Mouse (Mus musculus) MEL (cell line): ENCODE measurements around the gene Sacs. TPM values are rescaled to one million over a fixed set of nuclear protein-coding genes. Genes with fewer than 3 reads are reported as not detected.

ENCODE experiments used
- DNase-seq: peaks from one replicate; pipeline ENCODE4 v3.0.0; 2011; ENCODE audit warnings: low read depth, low spot score
- H3K27ac ChIP-seq: 2 replicates; pipeline ENCODE4 v1.5.1; 2012; ENCODE audit warnings: low read depth, mild to moderate bottlenecking, control low read depth, low read length, moderate library complexity; ENCODE audit not compliant: control insufficient read depth
- H3K27me3 ChIP-seq, 2 experiments: fragments of 150-350 bp in 1 of 2; sonication (generic) in 1 of 2; 2 replicates each; pipeline ENCODE4 v1.6.1; 2012; ENCODE audit warnings: low read length in 2 of 2, mild to moderate bottlenecking in 2 of 2, improper control_type of control experiment in 1 of 2, moderate library complexity in 1 of 2; ENCODE audit not compliant: insufficient read depth in 2 of 2, control insufficient read depth in 1 of 2
- H3K36me3 ChIP-seq, 2 experiments: 2 replicates each; pipeline ENCODE4 v1.6.1; 2012 to 2014; ENCODE audit warnings: low read length in 2 of 2, improper control_type of control experiment in 1 of 2, inconsistent platforms in 1 of 2, mild to moderate bottlenecking in 1 of 2; ENCODE audit not compliant: insufficient read depth in 2 of 2, control insufficient read depth in 1 of 2
- H3K4me1 ChIP-seq, 2 experiments: fragments of 150-350 bp in 1 of 2; sonication (generic) in 1 of 2; 2 replicates each; pipeline ENCODE4 v1.6.1; 2012; ENCODE audit warnings: low read length in 2 of 2, improper control_type of control experiment in 1 of 2, mild to moderate bottlenecking in 1 of 2; ENCODE audit not compliant: insufficient read depth in 2 of 2, control insufficient read depth in 1 of 2
- H3K4me3 ChIP-seq, 2 experiments: fragments of 150-350 bp in 1 of 2; sonication (generic) in 1 of 2; 2 replicates each; pipeline ENCODE4 v1.5.1; 2012; ENCODE audit warnings: low read depth in 2 of 2, low read length in 2 of 2, mild to moderate bottlenecking in 2 of 2, moderate library complexity in 2 of 2, control low read depth in 1 of 2, improper control_type of control experiment in 1 of 2; ENCODE audit not compliant: control insufficient read depth in 1 of 2, insufficient read depth in 1 of 2
- H3K79me2 ChIP-seq: 2 replicates; pipeline ENCODE4 v1.6.1; 2012; ENCODE audit warnings: mild to moderate bottlenecking, low read length, moderate library complexity; ENCODE audit not compliant: control insufficient read depth, poor library complexity, insufficient read depth
- H3K9ac ChIP-seq: 2 replicates; pipeline ENCODE4 v1.6.1; 2012; ENCODE audit warnings: low read depth, mild to moderate bottlenecking, control low read depth, low read length, moderate library complexity; ENCODE audit not compliant: control insufficient read depth, poor library complexity, severe bottlenecking
- H3K9me3 ChIP-seq: fragments of 150-350 bp; sonication (generic); replicated peaks from 2 replicates; pipeline ENCODE4 v1.6.1; 2012; ENCODE audit warnings: mild to moderate bottlenecking, low read length, improper control_type of control experiment, moderate library complexity; ENCODE audit not compliant: insufficient read depth
- BHLHE40 ChIP-seq: IDR thresholded peaks from 2 replicates; pipeline ENCODE4 v1.6.1; 2012; ENCODE audit warnings: low read depth, mild to moderate bottlenecking, inconsistent platforms, low read length, improper control_type of control experiment, borderline replicate concordance
- CTCF ChIP-seq, 3 experiments: IDR thresholded peaks in 2 of 3; conservative IDR thresholded peaks in 1 of 3; 2 replicates each; pipeline ENCODE4 v1.5.1; 2011 to 2012; ENCODE audit warnings: low read length in 3 of 3, low read depth in 2 of 3, mild to moderate bottlenecking in 2 of 3, improper control_type of control experiment in 1 of 3, inconsistent platforms in 1 of 3, mixed read lengths in 1 of 3, moderate library complexity in 1 of 3; ENCODE audit not compliant: control insufficient read depth in 1 of 3, insufficient read depth in 1 of 3, poor library complexity in 1 of 3, severe bottlenecking in 1 of 3
- ETS1 ChIP-seq: IDR thresholded peaks from 2 replicates; pipeline ENCODE4 v1.6.1; 2012; ENCODE audit warnings: low read depth, mild to moderate bottlenecking, inconsistent platforms, low read length, improper control_type of control experiment, moderate library complexity
- GABPA ChIP-seq: IDR thresholded peaks from 2 replicates; pipeline ENCODE4 v1.6.1; 2012; ENCODE audit warnings: low read depth, mild to moderate bottlenecking, inconsistent platforms, low read length, improper control_type of control experiment, moderate library complexity
- HCFC1 ChIP-seq: IDR thresholded peaks from 2 replicates; pipeline ENCODE4 v1.6.1; 2012; ENCODE audit warnings: low read depth, mild to moderate bottlenecking, inconsistent platforms, low read length, improper control_type of control experiment, moderate library complexity
- JUND ChIP-seq: IDR thresholded peaks from 2 replicates; pipeline ENCODE4 v1.6.1; 2011; ENCODE audit warnings: low read depth, mild to moderate bottlenecking, improper control_type of control experiment, low read length
- KAT2A ChIP-seq: conservative IDR thresholded peaks from 2 replicates; pipeline ENCODE4 v1.6.1; 2012; ENCODE audit warnings: low read depth, low read length, improper control_type of control experiment, inconsistent platforms
- MAX ChIP-seq: IDR thresholded peaks from 2 replicates; pipeline ENCODE4 v1.6.1; 2011; ENCODE audit warnings: low read length, improper control_type of control experiment
- MXI1 ChIP-seq: IDR thresholded peaks from 2 replicates; pipeline ENCODE4 v1.6.1; 2011; ENCODE audit warnings: mild to moderate bottlenecking, low read depth, low read length, improper control_type of control experiment
- MYB ChIP-seq: IDR thresholded peaks from 2 replicates; pipeline ENCODE4 v1.6.1; 2011; ENCODE audit warnings: mild to moderate bottlenecking, low read depth, low read length, improper control_type of control experiment
- NELFE ChIP-seq: IDR thresholded peaks from 2 replicates; pipeline ENCODE4 v1.6.1; 2011; ENCODE audit warnings: low read depth, low read length, improper control_type of control experiment
- POLR2A ChIP-seq, 2 experiments: IDR thresholded peaks; 2 replicates each; pipeline ENCODE4 v1.6.1; 2011 to 2012; ENCODE audit warnings: low read length in 2 of 2, mild to moderate bottlenecking in 2 of 2, control low read depth in 1 of 2, improper control_type of control experiment in 1 of 2, low read depth in 1 of 2, moderate library complexity in 1 of 2; ENCODE audit not compliant: control insufficient read depth in 1 of 2, insufficient read depth in 1 of 2, poor library complexity in 1 of 2
- SMC3 ChIP-seq: IDR thresholded peaks from 2 replicates; pipeline ENCODE4 v1.6.1; 2011; ENCODE audit warnings: low read depth, low read length, improper control_type of control experiment
- TAL1 ChIP-seq: IDR thresholded peaks from 2 replicates; pipeline ENCODE4 v1.6.1; 2012; ENCODE audit warnings: mild to moderate bottlenecking, inconsistent platforms, low read length, moderate library complexity, mixed read lengths
- TBP ChIP-seq: IDR thresholded peaks from 2 replicates; pipeline ENCODE4 v1.8.0; 2011; ENCODE audit warnings: low read depth, low read length, improper control_type of control experiment
- ZC3H11A ChIP-seq: IDR thresholded peaks from 2 replicates; pipeline ENCODE4 v1.6.1; 2012; ENCODE audit warnings: low read depth, mild to moderate bottlenecking, inconsistent platforms, low read length, improper control_type of control experiment
- ZMIZ1 ChIP-seq: IDR thresholded peaks from 2 replicates; pipeline ENCODE4 v1.6.1; 2012; ENCODE audit warnings: low read depth, mild to moderate bottlenecking, inconsistent platforms, low read length, improper control_type of control experiment, moderate library complexity
- ZNF384 ChIP-seq: IDR thresholded peaks from 2 replicates; pipeline ENCODE4 v1.6.1; 2012; ENCODE audit warnings: low read depth, mild to moderate bottlenecking, inconsistent platforms, low read length, improper control_type of control experiment
- polyA plus RNA-seq, 2 experiments: library from polyadenylated mRNA; stranded (reverse) in 1 of 2; unstranded in 1 of 2; fragments of >175 nt in 1 of 2; fragments of >200 nt in 1 of 2; gene quantifications; 2 replicates each; pipeline versions ENCODE4 v1.2.1 to v1.2.4; 2012; ENCODE audit warnings: low replicate concordance in 2 of 2, low read depth in 1 of 2; ENCODE audit not compliant: insufficient read length in 2 of 2, insufficient read depth in 1 of 2, missing spikeins in 1 of 2
- total RNA-seq: library from RNA; depleted of rRNA; stranded (reverse); fragments of 300-350 nt; gene quantifications from 2 replicates; pipeline ENCODE4 v1.2.3, GENCODE M21; 2012

The Sacs gene
- total and polyA plus RNA-seq, 3 experiments: 10.9 to 32.0 (median 12.1) TPM

GRCm38 (mm10) chr14:61106404-61106803, 31.9 kb upstream of the Sacs start:
- H3K79me2 ChIP-seq: no peaks in the 10 kb centered on the region
- H3K9ac ChIP-seq: no peak overlapping the region
- H3K4me3 ChIP-seq: no peak overlapping the region
- no peaks in the 10 kb centered on the region for H3K4me1 ChIP-seq
- DNase-seq: no peak
- H3K27ac ChIP-seq: no peak overlapping the region
- no peak for TF ChIP-seq MXI1
- TF ChIP-seq NELFE: no peak
- TF ChIP-seq ZNF384: no peak
- TF ChIP-seq MAX: no peak
- TF ChIP-seq GABPA: no peak
- TF ChIP-seq KAT2A: no peak
- TF ChIP-seq ETS1: no peak
- H3K36me3 ChIP-seq: no peaks in the 10 kb centered on the region
- H3K9me3 ChIP-seq: no peaks in the 10 kb centered on the region
- H3K27me3 ChIP-seq: peaks cover 0 to 1% of the 10 kb centered on the region in 2 experiments; a peak in 2 of 4 replicates

DNA sequence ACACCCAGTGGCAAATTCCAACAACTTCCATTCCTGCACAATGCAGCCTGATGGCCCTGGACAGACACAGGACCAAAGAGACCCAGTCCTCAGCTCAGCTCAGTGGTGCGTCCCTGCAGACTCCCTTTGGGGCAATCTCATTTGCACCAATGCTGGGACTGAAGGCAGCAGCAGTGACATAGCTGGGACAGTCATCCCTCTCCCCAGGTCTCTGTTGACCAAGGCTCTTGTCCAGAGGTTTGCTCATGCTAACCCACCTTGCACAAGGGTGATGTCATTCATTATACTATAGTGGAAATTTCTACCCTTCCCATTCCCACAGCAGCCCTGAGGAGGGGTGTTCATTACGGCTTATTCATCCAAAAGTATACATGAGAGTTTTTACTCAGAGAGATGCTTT, 29.6 kb upstream of the Sacs start:
- peaks cover 0 to 2% of the 10 kb centered on the region in 2 experiments; a peak in 1 of 4 replicates for H3K27me3 ChIP-seq
- H3K36me3 ChIP-seq: no peaks in the 10 kb centered on the region
- no peak overlapping the region for H3K27ac ChIP-seq
- no peak overlapping the region for H3K9ac ChIP-seq
- no peak for DNase-seq
- no peak overlapping the region for H3K4me3 ChIP-seq
- no peaks in the 10 kb centered on the region for H3K4me1 ChIP-seq
- H3K79me2 ChIP-seq: no peaks in the 10 kb centered on the region
- H3K9me3 ChIP-seq: no peaks in the 10 kb centered on the region
- TF ChIP-seq SMC3 (no peak), CTCF (IDR thresholded peaks at IDR 0.05 in 2 of 3, conservative IDR thresholded peaks at IDR 0.05 in 1 of 3; ENCODE audit: control insufficient read depth in 1 of 3, insufficient read depth in 1 of 3, low read depth in 2 of 3, low read length in 3 of 3, poor library complexity in 1 of 3, severe bottlenecking in 1 of 3) (no peak), MYB (no peak), POLR2A (IDR thresholded peaks at IDR 0.05; ENCODE audit: control insufficient read depth in 1 of 2, insufficient read depth in 1 of 2, low read depth in 1 of 2, low read length in 2 of 2, poor library complexity in 1 of 2) (no peak), BHLHE40 (no peak), JUND (no peak), GABPA (no peak), ETS1 (no peak), ZMIZ1 (no peak), ZC3H11A (no peak), HCFC1 (no peak), TBP (no peak), NELFE (no peak), TAL1 (no peak)
